7 mouse cellular contexts compared by ENCODE assay signal in the genomic region with DNA sequence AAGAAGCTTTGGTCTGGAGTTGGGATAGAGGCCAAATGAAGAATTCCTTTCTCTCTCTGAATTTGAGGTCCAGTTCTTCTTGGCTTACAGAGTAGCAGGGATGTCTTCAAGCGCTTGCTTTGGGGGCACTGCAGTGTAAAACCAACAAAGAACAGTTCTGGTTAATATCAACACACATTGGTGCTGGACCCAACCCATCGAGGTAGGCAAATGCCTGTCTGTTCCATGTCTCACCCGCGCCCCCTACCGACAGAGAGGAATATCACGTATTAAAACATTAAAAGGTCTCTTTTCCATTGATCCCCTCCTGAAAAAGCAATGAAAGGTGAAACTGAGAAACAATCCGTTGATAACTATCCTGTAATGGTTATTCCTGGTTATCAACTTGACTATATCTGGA. TPM values are rescaled to one million over a fixed set of nuclear protein-coding genes. Genes with fewer than 3 reads are reported as not detected.
DNase-seq lines count a peak whose midpoint lies in the region; ATAC-seq lines count a peak whose summit lies in the region.

No protein-coding gene starts in this region.

- H3K4me1 ChIP-seq in heart, embryonic 12.5 days (replicated peaks) = peaks cover under 1% of the 10 kb centered on the region; the same call in 1 of the 2 replicates

- H3K27me3 ChIP-seq in heart, embryonic 12.5 days (replicated peaks) = 0 out of 2 replicates have a peak, but pooled peaks cover 5% of the 10 kb centered on the region

- no peak overlapping the region for H3K4me2 ChIP-seq in heart, embryonic 12.5 days

- H3K9me3 ChIP-seq in heart, embryonic 12.5 days (replicated peaks) = no peaks in the 10 kb centered on the region

- WGBS in heart, embryonic 12.5 days = 2% methylated on average over 7 of the region's 7 CpGs

- H3K9ac ChIP-seq in heart, embryonic 12.5 days = no peak overlapping the region

- H3K27ac ChIP-seq in heart, embryonic 12.5 days (ENCODE audit: poor library complexity, severe bottlenecking) = no peak overlapping the region

- ATAC-seq in heart, embryonic 12.5 days (ENCODE audit: insufficient number of reproducible peaks, low FRiP score) = peak; percentile 18; the same call in 1 of the 2 replicates

- DNase-seq in CD8-positive naive resting alpha-beta T cell, adult 2 months (ENCODE audit: low read depth in 2 of 2, low spot score in 2 of 2) = peak; percentile 76 to 80
- peak; percentile 76 for DNase-seq in T-cell, adult 2 months (ENCODE audit: low spot score)
- DNase-seq in cerebellum, postnatal 4 days (ENCODE audit: low spot score in 2 of 2) = peak; percentile 44 to 66
- DNase-seq in layer of hippocampus, postnatal 14 days (ENCODE audit: low spot score in 2 of 2) = peak; percentile 58 to 79
- DNase-seq in lung, postnatal 25 days (ENCODE audit: low spot score) = peak; percentile 81
- DNase-seq in spleen, adult 18-20 months = peak; percentile 59 to 85

- no peak overlapping the region for H3K4me3 ChIP-seq in heart, embryonic 12.5 days

- no peaks in the 10 kb centered on the region for H3K36me3 ChIP-seq in heart, embryonic 12.5 days

RNA-seq across cellular contexts. Expression of a gene that starts 7.9 kb away (rescaled TPM):
- 25.0 and 27.7 TPM in 2 replicates for polyA plus RNA-seq in heart, embryonic 12.5 days (2016; fragmentation: Nextera tagmentation; extraction: Ambion mirVana)
- 10 to 100 TPM; 34.3 to 38.7 TPM for total RNA-seq in layer of hippocampus, postnatal 14 days (2021)

RNA-seq across cellular contexts. Expression of a gene that starts 19.0 kb away (rescaled TPM):
- polyA plus RNA-seq in heart, embryonic 12.5 days (2016; fragmentation: Nextera tagmentation; extraction: Ambion mirVana) = 4.8 and 5.1 TPM in 2 replicates
- total RNA-seq in layer of hippocampus, postnatal 14 days (2021) = 10 to 100 TPM; 11.5 to 13.3 TPM

RNA-seq across cellular contexts. Expression of a gene that starts 53.2 kb away (rescaled TPM):
- 41.5 and 43.6 TPM in 2 replicates for polyA plus RNA-seq in heart, embryonic 12.5 days (2016; fragmentation: Nextera tagmentation; extraction: Ambion mirVana)
- 10 to 100 TPM; 32.5 to 32.6 TPM for total RNA-seq in layer of hippocampus, postnatal 14 days (2021)
